Mouse (Mus musculus) ES-E14 (cell line): ENCODE data around the gene Rpl7l1. TPM values are rescaled to one million over a fixed set of nuclear protein-coding genes. Genes with fewer than 3 reads are reported as not detected.

Experiments
- DNase-seq: peaks from one replicate; pipeline ENCODE4 v3.0.0-alpha.2; 2013; ENCODE audit warnings: low read depth, low spot score
- H3K27ac ChIP-seq: 2 replicates; pipeline ENCODE4 v1.5.1; 2012; ENCODE audit warnings: low read depth, mild to moderate bottlenecking, low read length, moderate library complexity, mixed read lengths; ENCODE audit not compliant: poor library complexity, insufficient read depth, severe bottlenecking
- H3K36me3 ChIP-seq: 2 replicates; pipeline ENCODE4 v1.6.1; 2012; ENCODE audit warnings: mild to moderate bottlenecking, low read length, moderate library complexity, mixed read lengths; ENCODE audit not compliant: control insufficient read depth, poor library complexity, insufficient read depth, severe bottlenecking
- H3K4me1 ChIP-seq, 2 experiments: fragments of 150-350 bp in 1 of 2; sonication (generic) in 1 of 2; 2 replicates each; pipeline ENCODE4 v1.6.1; 2012; ENCODE audit warnings: low read length in 2 of 2, mild to moderate bottlenecking in 1 of 2, mixed read lengths in 1 of 2; ENCODE audit not compliant: control insufficient read depth in 2 of 2, insufficient read depth in 2 of 2, poor library complexity in 1 of 2
- H3K4me3 ChIP-seq, 2 experiments: fragments of 150-350 bp in 1 of 2; sonication (generic) in 1 of 2; 2 replicates each; pipeline ENCODE4 v1.5.1; 2012; ENCODE audit warnings: low read length in 2 of 2, low read depth in 1 of 2, mild to moderate bottlenecking in 1 of 2, mixed read lengths in 1 of 2; ENCODE audit not compliant: insufficient read depth in 1 of 2, poor library complexity in 1 of 2, severe bottlenecking in 1 of 2
- H3K9ac ChIP-seq: 2 replicates; pipeline ENCODE4 v1.6.1; 2012; ENCODE audit warnings: low read depth, mild to moderate bottlenecking, low read length, mixed read lengths; ENCODE audit not compliant: poor library complexity, insufficient read depth, severe bottlenecking
- H3K9me3 ChIP-seq: fragments of 150-350 bp; sonication (generic); 2 replicates; pipeline ENCODE4 v1.6.1; 2012; ENCODE audit warnings: low read depth, mild to moderate bottlenecking, low read length; ENCODE audit not compliant: control insufficient read depth, insufficient read depth
- CHD2 ChIP-seq: IDR thresholded peaks from 2 replicates; pipeline ENCODE4 v1.6.1; 2014; ENCODE audit warnings: mild to moderate bottlenecking, low read depth, low read length, inconsistent platforms
- HCFC1 ChIP-seq: IDR thresholded peaks from 2 replicates; pipeline ENCODE4 v1.6.1; 2012; ENCODE audit warnings: low read length, inconsistent platforms, borderline replicate concordance; ENCODE audit not compliant: insufficient read depth
- MAFK ChIP-seq: IDR thresholded peaks from 2 replicates; pipeline ENCODE4 v1.6.1; 2014; ENCODE audit warnings: mild to moderate bottlenecking, low read depth, low read length, inconsistent platforms; ENCODE audit not compliant: insufficient read depth
- ZC3H11A ChIP-seq: IDR thresholded peaks from 2 replicates; pipeline ENCODE4 v1.6.1; 2012; ENCODE audit warnings: low read depth, mild to moderate bottlenecking, inconsistent platforms, low read length, borderline replicate concordance
- ZNF384 ChIP-seq: IDR thresholded peaks from 2 replicates; pipeline ENCODE4 v1.6.1; 2012; ENCODE audit warnings: low read depth, low read length, inconsistent platforms
- in situ Hi-C, 2 experiments: fragments of 600-800 bp; cut with MboI; formaldehyde crosslinking; loops; one replicate each; pipeline ENCODE4 v1.15.1; 2025; ENCODE audit warnings: low sequenced_read_pairs in 2 of 2, inconsistent platforms in 1 of 2; ENCODE audit not compliant: unreplicated experiment in 2 of 2
- total RNA-seq: library from RNA; depleted of rRNA; stranded (reverse); fragments of 300-350 nt; gene quantifications from 2 replicates; pipeline ENCODE4 v1.2.3, GENCODE M21; 2012

Rpl7l1 gene
- total RNA-seq, 1 experiment, result 179 TPM

DNA sequence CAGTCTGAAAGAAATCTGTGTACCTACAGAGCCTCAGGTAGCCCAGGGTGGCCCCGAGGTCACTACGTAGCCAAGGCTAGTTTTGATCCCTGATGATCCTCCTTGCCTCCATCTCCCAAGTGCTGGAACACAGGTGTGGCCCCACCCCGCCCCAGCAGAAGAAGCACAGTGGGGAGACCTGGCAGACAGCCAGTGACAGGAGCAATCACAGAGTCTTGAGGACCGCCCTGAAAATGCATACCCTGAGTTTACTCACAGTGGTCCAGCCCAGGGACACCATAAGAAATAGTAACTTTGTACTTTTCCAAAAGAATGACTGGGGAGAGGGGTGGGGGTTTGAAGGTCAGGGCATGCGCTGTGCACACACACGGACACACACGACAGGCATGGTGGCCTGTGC, 38.2 kb upstream of the Rpl7l1 start:
- Histone ChIP-seq H3K27ac (no peak overlapping the region), H3K36me3 (peaks cover 17% of the 10 kb centered on the region; the same call in 1 of the 2 replicates), H3K4me1 (peaks cover 5 to 40% of the 10 kb centered on the region in 2 experiments), H3K9me3 (no peaks in the 10 kb centered on the region), H3K9ac (no peak overlapping the region), H3K4me3 (no peak overlapping the region)
- no peak for DNase-seq
- no peak for TF ChIP-seq CHD2
- no peak for TF ChIP-seq ZC3H11A
- no peak for TF ChIP-seq ZNF384
- TF ChIP-seq MAFK, result no peak
- no peak for TF ChIP-seq HCFC1
- in situ Hi-C loops, result no loop called here

- Histone ChIP-seq H3K9ac (no peak overlapping the region; the same call in 1 of the 2 replicates), H3K36me3 (peaks cover 2% of the 10 kb centered on the region; the same call in 1 of the 2 replicates), H3K27ac (no peak overlapping the region; the same call in 1 of the 2 replicates), H3K4me3 (peak overlapping the region in 1 of 2 experiments; percentile 29; a peak in 1 of 4 replicates), H3K4me1 (peaks cover 5 to 39% of the 10 kb centered on the region in 2 experiments), H3K9me3 (no peaks in the 10 kb centered on the region)
- DNase-seq, result no peak
- in situ Hi-C loops, result no loop called here
- TF ChIP-seq ZNF384 (no peak), ZC3H11A (no peak)
These were observed 35.3 kb upstream of the Rpl7l1 start for GRCm38 (mm10) chr17:46817734-46818158.

DNA sequence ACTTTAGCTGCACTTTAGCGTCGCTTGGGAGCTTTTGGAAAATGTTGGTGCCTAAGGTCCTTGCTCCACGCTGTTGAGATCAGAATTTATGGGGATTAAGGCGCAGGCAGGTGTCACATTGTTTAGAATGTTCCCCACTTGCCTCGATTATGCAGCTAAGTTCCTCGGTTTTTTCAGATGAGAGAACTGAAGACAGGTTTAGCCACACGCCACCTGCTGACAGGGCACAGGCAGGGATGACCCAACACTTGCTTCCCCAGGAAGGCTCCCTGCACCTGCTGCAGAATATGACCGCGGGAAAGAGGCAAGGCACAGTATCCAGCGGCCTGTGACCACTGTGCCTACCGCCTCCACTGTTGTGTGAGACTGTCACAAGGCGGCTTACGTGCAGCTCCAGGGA, 33.8 kb upstream of the Rpl7l1 start:
- peaks cover 7% of the 10 kb centered on the region; the same call in 1 of the 2 replicates for H3K36me3 ChIP-seq
- H3K27ac ChIP-seq, result peak overlapping the region; percentile 97
- in situ Hi-C loops, result no loop called here
- H3K4me1 ChIP-seq, result peaks cover 5 to 39% of the 10 kb centered on the region in 2 experiments
- no peak for DNase-seq
- TF ChIP-seq ZC3H11A, result no peak
- TF ChIP-seq CHD2, result no peak
- no peak for TF ChIP-seq ZNF384
- TF ChIP-seq HCFC1, result no peak
- TF ChIP-seq MAFK, result no peak
- peak overlapping the region; percentile 53; the same call in 1 of the 2 replicates for H3K9ac ChIP-seq
- peak overlapping the region in 1 of 2 experiments; percentile 15; a peak in 1 of 4 replicates for H3K4me3 ChIP-seq
- H3K9me3 ChIP-seq, result no peaks in the 10 kb centered on the region

DNA sequence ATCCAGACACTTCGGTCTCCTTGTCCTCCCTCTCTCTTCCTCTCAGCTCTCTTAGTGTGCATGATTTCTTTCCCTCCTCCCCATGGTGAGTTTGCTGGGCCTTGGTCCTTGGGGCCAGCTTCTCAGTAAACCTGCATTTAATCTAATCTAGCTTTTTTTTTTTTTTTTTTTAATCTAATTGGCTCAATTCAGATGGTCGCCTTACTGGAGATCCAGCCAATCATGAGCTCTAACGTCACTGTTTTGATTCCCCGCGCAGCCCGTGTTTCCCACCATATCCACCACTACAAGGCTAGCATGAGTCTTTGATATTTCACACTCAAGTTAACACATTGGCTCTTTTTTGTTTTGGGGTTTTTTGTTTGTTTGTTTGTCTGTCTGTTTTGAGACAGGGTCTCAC, 32.0 kb upstream of the Rpl7l1 start:
- Histone ChIP-seq H3K27ac (peak overlapping the region; percentile 97; the same call in 1 of the 2 replicates), H3K9ac (peak overlapping the region; percentile 88; the same call in 1 of the 2 replicates), H3K4me3 (peak overlapping the region in 1 of 2 experiments; percentile 65; a peak in 1 of 4 replicates), H3K9me3 (no peaks in the 10 kb centered on the region), H3K4me1 (peaks cover 12 to 33% of the 10 kb centered on the region in 2 experiments), H3K36me3 (peaks cover 7% of the 10 kb centered on the region; the same call in 1 of the 2 replicates)
- in situ Hi-C loops, result no loop called here
- no peak for DNase-seq
- TF ChIP-seq CHD2 (no peak), ZNF384 (peak; percentile 55; the same call in 1 of the 2 replicates), ZC3H11A (no peak), MAFK (no peak)

DNA sequence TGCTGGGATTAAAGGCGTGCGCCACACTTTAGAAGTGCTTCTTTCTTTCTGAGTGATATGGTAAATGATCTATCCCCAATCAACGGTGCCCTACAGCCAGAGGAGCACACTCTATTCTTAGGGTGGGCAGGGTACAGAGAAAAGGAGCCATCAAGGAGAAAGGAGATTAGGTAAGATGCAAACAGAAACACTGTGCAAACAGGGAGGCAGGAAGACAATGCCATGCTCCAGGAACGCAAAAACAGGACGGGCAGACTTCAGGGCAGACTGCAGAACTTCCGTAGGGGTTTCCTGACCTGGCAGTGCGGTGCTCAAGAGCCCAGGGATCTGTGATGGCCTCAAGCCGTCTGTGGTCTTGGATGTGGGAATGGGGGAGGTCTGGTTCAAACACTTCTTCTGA, 31.2 kb upstream of the Rpl7l1 start:
- peaks cover 13 to 32% of the 10 kb centered on the region in 2 experiments for H3K4me1 ChIP-seq
- TF ChIP-seq ZNF384 (no peak), CHD2 (no peak), ZC3H11A (no peak), MAFK (no peak), HCFC1 (no peak)
- DNase-seq, result no peak
- in situ Hi-C loops, result no loop called here
- H3K9ac ChIP-seq, result peak overlapping the region; percentile 88
- H3K4me3 ChIP-seq, result peak overlapping the region in 1 of 2 experiments; percentile 65; a peak in 2 of 4 replicates
- H3K9me3 ChIP-seq, result no peaks in the 10 kb centered on the region
- peaks cover 12% of the 10 kb centered on the region for H3K36me3 ChIP-seq
- H3K27ac ChIP-seq, result peak overlapping the region; percentile 97
